Mouse (Mus musculus): ENCODE results near the gene Kansl1. TPM values are rescaled to one million over a fixed set of nuclear protein-coding genes. Genes with fewer than 3 reads are reported as not detected.

Gene Kansl1
- 28.7 and 28.9 TPM in 2 replicates for polyA plus RNA-seq (2016; fragmentation: Nextera tagmentation; extraction: Ambion mirVana)

- H3K9me3 ChIP-seq, result no peaks in the 10 kb centered on the region
- DNase-seq (ENCODE audit: low spot score), result peak; percentile 71
- H3K4me1 ChIP-seq, result peaks cover 25% of the 10 kb centered on the region
- peak within 1 kb of the TSS; percentile 99 for H3K4me3 ChIP-seq
- peaks cover 32% of the 10 kb centered on the region for H3K36me3 ChIP-seq (replicated peaks)
- under 1% methylated on average over 69 of the region's 69 CpGs for WGBS
- no peaks in the 10 kb centered on the region for H3K27me3 ChIP-seq (replicated peaks; ENCODE audit: low read depth, poor library complexity, severe bottlenecking)
- H3K27ac ChIP-seq (replicated peaks), result peak within 1 kb of the TSS; percentile 98
These were observed at the start of gene Kansl1 for GRCm38 (mm10) chr11:104468751-104469268. Gene Kansl1 (minus strand): TSS chr11:104468861.

GRCm38 (mm10) chr11:104512436-104512835 lies 43.8 kb upstream of the Kansl1 start:
- Histone ChIP-seq H3K27me3 (replicated peaks; ENCODE audit: low read depth, poor library complexity, severe bottlenecking) (no peaks in the 10 kb centered on the region), H3K27ac (replicated peaks) (no peak overlapping the region), H3K4me3 (no peak overlapping the region), H3K36me3 (replicated peaks) (peaks cover 98% of the 10 kb centered on the region), H3K9me3 (no peaks in the 10 kb centered on the region), H3K4me1 (no peaks in the 10 kb centered on the region)
- no peak for DNase-seq (ENCODE audit: low spot score)
- 93% methylated on average over 4 of the region's 4 CpGs for WGBS

GRCm38 (mm10) chr11:104510606-104511005 lies 41.9 kb upstream of the Kansl1 start:
- peak; percentile 22 for DNase-seq (ENCODE audit: low spot score)
- WGBS, result 93% methylated on average over 2 of the region's 2 CpGs
- no peaks in the 10 kb centered on the region for H3K4me1 ChIP-seq
- H3K27me3 ChIP-seq (replicated peaks; ENCODE audit: low read depth, poor library complexity, severe bottlenecking), result no peaks in the 10 kb centered on the region
- H3K27ac ChIP-seq (replicated peaks), result no peak overlapping the region
- H3K36me3 ChIP-seq (replicated peaks), result peaks cover 98% of the 10 kb centered on the region
- no peaks in the 10 kb centered on the region for H3K9me3 ChIP-seq
- no peak overlapping the region for H3K4me3 ChIP-seq

- no peaks in the 10 kb centered on the region for H3K27me3 ChIP-seq (replicated peaks; ENCODE audit: low read depth, poor library complexity, severe bottlenecking)
- H3K4me3 ChIP-seq, result no peak overlapping the region
- no peaks in the 10 kb centered on the region for H3K4me1 ChIP-seq
- 85% methylated on average over 4 of the region's 4 CpGs for WGBS
- no peaks in the 10 kb centered on the region for H3K9me3 ChIP-seq
- H3K27ac ChIP-seq (replicated peaks), result no peak overlapping the region
- H3K36me3 ChIP-seq (replicated peaks), result peaks cover 98% of the 10 kb centered on the region
- no peak for DNase-seq (ENCODE audit: low spot score)
These were observed 39.8 kb upstream of the Kansl1 start for GRCm38 (mm10) chr11:104508455-104508854.

- Histone ChIP-seq H3K4me3 (no peak overlapping the region), H3K36me3 (replicated peaks) (no peaks in the 10 kb centered on the region), H3K9me3 (no peaks in the 10 kb centered on the region), H3K4me1 (no peaks in the 10 kb centered on the region), H3K27me3 (replicated peaks; ENCODE audit: low read depth, poor library complexity, severe bottlenecking) (no peaks in the 10 kb centered on the region), H3K27ac (replicated peaks) (no peak overlapping the region)
- WGBS, result 83% methylated on average over 3 of the region's 3 CpGs
- no peak for DNase-seq (ENCODE audit: low spot score)
These were observed 19.6 kb upstream of the Kansl1 start for GRCm38 (mm10) chr11:104488292-104488691.

GRCm38 (mm10) chr11:104481971-104482370 lies 13.3 kb upstream of the Kansl1 start:
- Histone ChIP-seq H3K4me1 (no peaks in the 10 kb centered on the region), H3K27me3 (replicated peaks; ENCODE audit: low read depth, poor library complexity, severe bottlenecking) (no peaks in the 10 kb centered on the region), H3K27ac (replicated peaks) (no peak overlapping the region), H3K36me3 (replicated peaks) (no peaks in the 10 kb centered on the region), H3K9me3 (no peaks in the 10 kb centered on the region), H3K4me3 (no peak overlapping the region)
- no peak for DNase-seq (ENCODE audit: low spot score)
- WGBS, result 92% methylated on average over 8 of the region's 8 CpGs

- no peaks in the 10 kb centered on the region for H3K36me3 ChIP-seq (replicated peaks)
- 74% methylated on average over 4 of the region's 4 CpGs for WGBS
- H3K4me1 ChIP-seq, result no peaks in the 10 kb centered on the region
- no peak overlapping the region for H3K27ac ChIP-seq (replicated peaks)
- no peak for DNase-seq (ENCODE audit: low spot score)
- H3K9me3 ChIP-seq, result no peaks in the 10 kb centered on the region
- H3K4me3 ChIP-seq, result no peak overlapping the region
- H3K27me3 ChIP-seq (replicated peaks; ENCODE audit: low read depth, poor library complexity, severe bottlenecking), result no peaks in the 10 kb centered on the region
These were observed 10.8 kb upstream of the Kansl1 start for GRCm38 (mm10) chr11:104479505-104479904.

GRCm38 (mm10) chr11:104469371-104469835 lies 742 bp upstream of the Kansl1 start:
- peaks cover 26% of the 10 kb centered on the region for H3K36me3 ChIP-seq (replicated peaks)
- peak overlapping the region; percentile 99 for H3K4me3 ChIP-seq
- H3K27ac ChIP-seq (replicated peaks), result peak overlapping the region; percentile 98
- H3K4me1 ChIP-seq, result peaks cover 25% of the 10 kb centered on the region
- WGBS, result 3% methylated on average over 19 of the region's 19 CpGs
- DNase-seq (ENCODE audit: low spot score), result peak; percentile 96
- H3K27me3 ChIP-seq (replicated peaks; ENCODE audit: low read depth, poor library complexity, severe bottlenecking), result no peaks in the 10 kb centered on the region
- H3K9me3 ChIP-seq, result no peaks in the 10 kb centered on the region

GRCm38 (mm10) chr11:104467698-104468097 lies 963 bp downstream of the Kansl1 start:
- H3K36me3 ChIP-seq (replicated peaks), result peaks cover 43% of the 10 kb centered on the region
- 87% methylated on average over 5 of the region's 5 CpGs for WGBS

GRCm38 (mm10) chr11:104461551-104461950 lies 7.1 kb downstream of the Kansl1 start:
- no peak overlapping the region for H3K27ac ChIP-seq (replicated peaks)
- H3K27me3 ChIP-seq (replicated peaks; ENCODE audit: low read depth, poor library complexity, severe bottlenecking), result no peaks in the 10 kb centered on the region
- H3K36me3 ChIP-seq (replicated peaks), result peaks cover 69% of the 10 kb centered on the region
- no peaks in the 10 kb centered on the region for H3K9me3 ChIP-seq
- H3K4me3 ChIP-seq, result no peak overlapping the region
- peak; percentile 37 for DNase-seq (ENCODE audit: low spot score)
- H3K4me1 ChIP-seq, result peaks cover 4% of the 10 kb centered on the region

More at GRCm38 (mm10) chr11:104467698-104468097, 963 bp downstream of the Kansl1 start:
- H3K4me1 ChIP-seq, result peaks cover 25% of the 10 kb centered on the region
- DNase-seq (ENCODE audit: low spot score), result no peak
- no peaks in the 10 kb centered on the region for H3K9me3 ChIP-seq
- no peaks in the 10 kb centered on the region for H3K27me3 ChIP-seq (replicated peaks; ENCODE audit: low read depth, poor library complexity, severe bottlenecking)
- H3K27ac ChIP-seq (replicated peaks), result no peak overlapping the region
- 0 out of 2 replicates have a peak overlapping the region, but pooled peaks have one; percentile 16 for H3K4me3 ChIP-seq

GRCm38 (mm10) chr11:104459671-104460070 lies 9.0 kb downstream of the Kansl1 start:
- no peak for DNase-seq (ENCODE audit: low spot score)
- Histone ChIP-seq H3K27ac (replicated peaks) (no peak overlapping the region), H3K36me3 (replicated peaks) (peaks cover 57% of the 10 kb centered on the region), H3K9me3 (no peaks in the 10 kb centered on the region), H3K4me3 (no peak overlapping the region), H3K4me1 (peaks cover 3% of the 10 kb centered on the region; the same call in 1 of the 2 replicates), H3K27me3 (replicated peaks; ENCODE audit: low read depth, poor library complexity, severe bottlenecking) (no peaks in the 10 kb centered on the region)
- 95% methylated on average over 2 of the region's 2 CpGs for WGBS

- WGBS, result 70% methylated on average over 2 of the region's 2 CpGs
- Histone ChIP-seq H3K4me1 (peaks cover 3% of the 10 kb centered on the region; the same call in 1 of the 2 replicates), H3K36me3 (replicated peaks) (peaks cover 46% of the 10 kb centered on the region), H3K27ac (replicated peaks) (no peak overlapping the region), H3K27me3 (replicated peaks; ENCODE audit: low read depth, poor library complexity, severe bottlenecking) (no peaks in the 10 kb centered on the region), H3K9me3 (no peaks in the 10 kb centered on the region), H3K4me3 (no peak overlapping the region)
- DNase-seq (ENCODE audit: low spot score), result no peak
These were observed 10.2 kb downstream of the Kansl1 start for GRCm38 (mm10) chr11:104458507-104458906.

GRCm38 (mm10) chr11:104452709-104453108 lies 16.0 kb downstream of the Kansl1 start:
- WGBS, result 94% methylated on average over 1 of the region's 1 CpGs
- peaks cover 3% of the 10 kb centered on the region; the same call in 1 of the 2 replicates for H3K4me1 ChIP-seq
- H3K27me3 ChIP-seq (replicated peaks; ENCODE audit: low read depth, poor library complexity, severe bottlenecking), result no peaks in the 10 kb centered on the region
- no peaks in the 10 kb centered on the region for H3K9me3 ChIP-seq
- peaks cover 34% of the 10 kb centered on the region for H3K36me3 ChIP-seq (replicated peaks)
- H3K27ac ChIP-seq (replicated peaks), result no peak overlapping the region
- no peak for DNase-seq (ENCODE audit: low spot score)
- H3K4me3 ChIP-seq, result no peak overlapping the region
